29 mouse cellular contexts compared by ENCODE assay signal in genomic region chr17:13937787-13938186, GRCm38 (mm10). TPM values are rescaled to one million over a fixed set of nuclear protein-coding genes. Genes with fewer than 3 reads are reported as not detected.
"Had no signal": no experiment of that assay in that cellular context is flagged by ENCODE, and none has a peak within 500 bp of the region (broad histone marks: within the 10 kb centered on the region; RNA-seq: fewer than 3 reads in every experiment).

No protein-coding gene starts in this region.

- H3K36me3 ChIP-seq: kidney, embryonic 15.5 days; liver, embryonic 13.5 days; midbrain, embryonic 12.5 days; neural tube, embryonic 13.5 days; stomach, embryonic 15.5 days had no signal

- H3K9me3 ChIP-seq: kidney, embryonic 15.5 days; liver, embryonic 13.5 days; midbrain, embryonic 12.5 days; neural tube, embryonic 13.5 days; stomach, embryonic 15.5 days had no signal

- H3K4me1 ChIP-seq: liver, embryonic 13.5 days; midbrain, embryonic 12.5 days; neural tube, embryonic 13.5 days; stomach, embryonic 15.5 days had no signal

- DNase-seq: kidney, adult 8-10 months; kidney, postnatal 10 days; kidney, postnatal 36 days; layer of hippocampus, postnatal 36 days; liver, embryonic 13.5 days; lung, embryonic 14.5 days; retina, postnatal 1 day; right cerebral cortex, postnatal 25 days; spleen, adult 18-20 months; thymus, postnatal 25 days had no signal

- H3K27ac ChIP-seq: kidney, embryonic 15.5 days; left cerebral cortex, adult 2 months; liver, embryonic 13.5 days; macrophage; midbrain, embryonic 12.5 days; neural tube, embryonic 13.5 days; stomach, embryonic 15.5 days had no signal

- H3K4me3 ChIP-seq: kidney, embryonic 15.5 days; left cerebral cortex, adult 2 months; liver, embryonic 13.5 days; midbrain, embryonic 12.5 days; myocyte; neural tube, embryonic 13.5 days; stomach, embryonic 15.5 days had no signal

- H3K4me2 ChIP-seq: kidney, embryonic 15.5 days; liver, embryonic 13.5 days; lung, embryonic 14.5 days; midbrain, embryonic 12.5 days; neural tube, embryonic 13.5 days; stomach, embryonic 15.5 days had no signal

- ATAC-seq: midbrain, embryonic 16.5 days had no signal

- H3K9ac ChIP-seq: kidney, embryonic 15.5 days; liver, embryonic 13.5 days; lung, embryonic 14.5 days; midbrain, embryonic 12.5 days; neural tube, embryonic 13.5 days; stomach, embryonic 15.5 days had no signal

- H3K27me3 ChIP-seq: kidney, embryonic 15.5 days; liver, embryonic 13.5 days; midbrain, embryonic 12.5 days; neural tube, embryonic 13.5 days; stomach, embryonic 15.5 days had no signal

RNA-seq across cellular contexts. Expression of gene Gm7168, which starts 10.4 kb away (rescaled TPM):
- total RNA-seq: layer of hippocampus, adult 8-10 months; layer of hippocampus, postnatal 10 days; layer of hippocampus, postnatal 36 days; left cerebral cortex, adult 2 months; left cerebral cortex, postnatal 10 days; left cerebral cortex, postnatal 36 days; liver, adult 2 months; megakaryocyte, adult 5-6 weeks; monocyte, adult 5-6 weeks; neutrophil, adult 5-6 weeks had no signal
- polyA plus RNA-seq: kidney, embryonic 15.5 days; limb, embryonic 11.5 days; liver, adult 2 months; liver, embryonic 13.5 days; liver, embryonic 16.5 days; lung, embryonic 14.5 days; macrophage; midbrain, embryonic 12.5 days; midbrain, embryonic 16.5 days; myocyte; neural tube, embryonic 13.5 days; stomach, embryonic 15.5 days; thymus, postnatal 0 days had no signal
